Mouse (Mus musculus): ENCODE measurements at regions not wholly inside any gene's neighbourhood (a gene's known extent, or its start where the extent isn't known, plus 50 kb on each side); places are given as distances from the start of the nearest gene placed in this dataset.

- no peak overlapping the region for H3K9ac ChIP-seq (ENCODE audit: low read depth, low read length)
- no peaks in the 10 kb centered on the region for H3K36me3 ChIP-seq (ENCODE audit: insufficient read depth, low read length)
- no peak for ATAC-seq (replicated peaks; ENCODE audit: low FRiP score, low read depth)
- H3K27me3 ChIP-seq (ENCODE audit: insufficient read depth, low read length), result no peaks in the 10 kb centered on the region
- no peaks in the 10 kb centered on the region for H3K9me3 ChIP-seq (replicated peaks; ENCODE audit: low read length)
- TF ChIP-seq CTCF (IDR thresholded peaks at IDR 0.05; ENCODE audit: low read depth), result no peak
- H3K4me2 ChIP-seq (ENCODE audit: low read length), result no peak overlapping the region
- WGBS, result 77% methylated on average over 9 of the region's 9 CpGs
- 0 out of 2 replicates have a peak, but pooled peaks cover 5% of the 10 kb centered on the region for H3K4me1 ChIP-seq (replicated peaks; ENCODE audit: insufficient read depth, low read length)
- no peak for DNase-seq (ENCODE audit: low spot score)
- no peak overlapping the region for H3K4me3 ChIP-seq (replicated peaks; ENCODE audit: low read depth, low read length)
- H3K27ac ChIP-seq, result no peak overlapping the region
Measured at GRCm38 (mm10) chr6:22439871-22440270, 83.8 kb upstream of the Fam3c start.

GRCm38 (mm10) chr6:22429026-22429425 lies 73.0 kb upstream of the Fam3c start:
- no peak for ATAC-seq (replicated peaks; ENCODE audit: low FRiP score, low read depth)
- no peak for TF ChIP-seq CTCF (IDR thresholded peaks at IDR 0.05; ENCODE audit: low read depth)
- WGBS, result 39% methylated on average over 3 of the region's 3 CpGs
- Histone ChIP-seq H3K4me2 (ENCODE audit: low read length) (no peak overlapping the region), H3K36me3 (ENCODE audit: insufficient read depth, low read length) (no peaks in the 10 kb centered on the region), H3K27me3 (ENCODE audit: insufficient read depth, low read length) (no peaks in the 10 kb centered on the region), H3K9me3 (replicated peaks; ENCODE audit: low read length) (no peaks in the 10 kb centered on the region), H3K27ac (no peak overlapping the region), H3K9ac (ENCODE audit: low read depth, low read length) (no peak overlapping the region), H3K4me1 (replicated peaks; ENCODE audit: insufficient read depth, low read length) (no peaks in the 10 kb centered on the region), H3K4me3 (replicated peaks; ENCODE audit: low read depth, low read length) (no peak overlapping the region)
- DNase-seq (ENCODE audit: low spot score), result no peak

DNA sequence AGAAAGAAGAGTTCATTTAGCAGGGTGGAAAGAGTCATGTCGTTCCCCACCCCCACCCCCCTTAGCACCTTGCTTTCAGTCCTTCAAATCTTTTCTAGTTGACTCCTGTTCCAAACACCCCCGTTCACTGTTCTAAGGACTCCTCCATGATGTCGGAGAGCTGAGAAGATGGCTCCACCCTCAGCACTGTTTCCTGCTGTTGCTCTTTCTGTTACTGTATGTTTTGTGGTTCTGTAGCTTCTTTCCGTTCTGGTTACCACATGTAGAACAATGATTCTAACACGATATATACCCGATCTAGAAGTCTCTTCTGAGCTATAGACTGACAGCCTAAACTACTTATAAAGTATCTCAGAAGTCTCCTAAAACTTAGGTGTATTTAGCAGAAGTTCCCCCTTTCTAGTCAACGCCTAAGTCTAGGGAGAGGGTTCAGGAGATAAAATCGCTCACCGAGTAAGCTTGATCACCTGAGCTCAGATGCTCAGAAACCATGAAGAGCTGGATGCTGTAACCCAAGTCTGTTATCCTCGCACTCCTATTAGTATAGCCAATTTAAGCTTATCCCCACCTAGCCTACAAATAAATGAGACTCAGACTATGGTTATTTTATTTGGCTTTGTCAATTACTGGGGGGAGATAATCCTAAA lies 68.2 kb upstream of the Fam3c start:
- H3K4me1 ChIP-seq (replicated peaks; ENCODE audit: insufficient read depth, low read length), result no peaks in the 10 kb centered on the region
- H3K27me3 ChIP-seq (ENCODE audit: insufficient read depth, low read length), result no peaks in the 10 kb centered on the region
- no peak overlapping the region for H3K4me3 ChIP-seq (replicated peaks; ENCODE audit: low read depth, low read length)
- 83% methylated on average over 10 of the region's 10 CpGs for WGBS
- no peak for ATAC-seq (replicated peaks; ENCODE audit: low FRiP score, low read depth)
- TF ChIP-seq CTCF (IDR thresholded peaks at IDR 0.05; ENCODE audit: low read depth), result no peak
- DNase-seq (ENCODE audit: low spot score), result no peak
- no peaks in the 10 kb centered on the region for H3K36me3 ChIP-seq (ENCODE audit: insufficient read depth, low read length)
- no peak overlapping the region for H3K4me2 ChIP-seq (ENCODE audit: low read length)
- no peaks in the 10 kb centered on the region for H3K9me3 ChIP-seq (replicated peaks; ENCODE audit: low read length)
- H3K9ac ChIP-seq (ENCODE audit: low read depth, low read length), result no peak overlapping the region
- no peak overlapping the region for H3K27ac ChIP-seq

DNA sequence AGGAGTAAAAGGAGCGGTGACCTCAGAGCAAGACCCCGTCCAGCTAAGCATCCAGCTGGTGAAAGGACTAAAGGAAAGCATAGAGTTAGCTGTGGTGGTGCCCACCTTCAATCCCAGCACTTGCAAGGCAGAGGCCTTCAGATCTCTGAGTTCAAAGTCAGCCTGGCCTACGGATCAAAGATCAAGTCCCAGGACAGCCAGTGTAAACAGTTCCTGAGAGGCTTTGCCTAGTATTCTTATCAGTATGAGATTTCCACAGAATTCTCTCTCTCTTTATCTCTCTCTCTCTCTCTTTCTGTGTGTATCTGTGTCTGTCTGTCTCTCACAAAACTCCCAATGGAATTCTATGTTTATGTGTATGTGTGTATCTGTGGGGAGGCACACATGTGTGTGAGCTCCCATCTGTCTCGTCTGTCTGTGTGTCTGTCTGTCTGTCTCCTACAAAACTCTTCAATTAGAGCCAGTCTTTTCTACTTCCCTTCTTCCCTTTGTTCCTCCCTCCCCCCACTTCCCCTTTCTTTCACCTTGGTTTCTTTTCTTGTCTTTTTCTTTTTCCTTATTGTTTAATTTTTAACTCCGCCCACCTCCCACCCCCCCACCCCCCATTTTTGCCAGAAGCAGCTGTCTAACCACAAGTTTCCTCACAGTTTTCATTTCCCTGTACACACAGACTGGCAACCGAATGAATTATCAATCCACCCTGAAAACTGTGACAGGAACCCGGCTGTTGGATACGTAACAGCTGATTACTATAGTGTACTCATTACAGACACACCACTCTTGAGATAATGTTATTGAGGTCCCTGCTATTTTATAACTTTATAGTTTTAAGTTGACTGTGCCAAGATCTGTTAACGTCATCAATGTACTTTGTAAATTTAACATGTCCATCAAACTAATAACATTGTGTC lies 67.3 kb upstream of the Fam3c start:
- no peak overlapping the region for H3K4me3 ChIP-seq (replicated peaks; ENCODE audit: low read depth, low read length)
- 73% methylated on average over 9 of the region's 9 CpGs for whole genome bisulfite sequencing
- ATAC-seq (replicated peaks; ENCODE audit: low FRiP score, low read depth), result no peak
- no peaks in the 10 kb centered on the region for H3K36me3 ChIP-seq (ENCODE audit: insufficient read depth, low read length)
- TF ChIP-seq CTCF (IDR thresholded peaks at IDR 0.05; ENCODE audit: low read depth), result no peak
- no peaks in the 10 kb centered on the region for H3K9me3 ChIP-seq (replicated peaks; ENCODE audit: low read length)
- DNase-seq (ENCODE audit: low spot score), result no peak
- no peak overlapping the region for H3K9ac ChIP-seq (ENCODE audit: low read depth, low read length)
- H3K27ac ChIP-seq, result no peak overlapping the region
- no peaks in the 10 kb centered on the region for H3K4me1 ChIP-seq (replicated peaks; ENCODE audit: insufficient read depth, low read length)
- H3K4me2 ChIP-seq (ENCODE audit: low read length), result no peak overlapping the region
- no peaks in the 10 kb centered on the region for H3K27me3 ChIP-seq (ENCODE audit: insufficient read depth, low read length)

DNA sequence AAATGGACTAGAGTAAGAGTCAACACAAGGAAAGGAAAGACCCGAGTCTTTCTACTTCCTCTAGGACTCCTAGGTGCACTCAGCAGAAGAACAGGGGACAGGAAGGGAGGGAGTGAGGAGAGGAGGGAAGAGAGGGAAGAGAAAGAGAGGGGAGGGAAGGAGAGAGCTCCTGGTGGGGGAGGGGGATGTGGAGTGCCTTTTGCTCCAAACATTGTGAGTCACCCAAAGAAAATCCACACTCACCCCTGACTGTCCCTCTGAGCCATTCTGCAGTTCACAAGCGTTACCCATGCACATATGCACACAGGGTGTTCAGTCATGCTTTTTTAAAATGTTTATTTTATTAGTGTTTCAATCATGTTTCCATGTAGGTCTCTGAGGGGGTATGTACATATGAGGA lies 65.5 kb upstream of the Fam3c start:
- no peak for ATAC-seq (replicated peaks; ENCODE audit: low FRiP score, low read depth)
- no peak overlapping the region for H3K27ac ChIP-seq
- WGBS, result 64% methylated on average over 2 of the region's 2 CpGs
- no peak overlapping the region for H3K4me2 ChIP-seq (ENCODE audit: low read length)
- H3K27me3 ChIP-seq (ENCODE audit: insufficient read depth, low read length), result no peaks in the 10 kb centered on the region
- no peak overlapping the region for H3K4me3 ChIP-seq (replicated peaks; ENCODE audit: low read depth, low read length)
- H3K36me3 ChIP-seq (ENCODE audit: insufficient read depth, low read length), result no peaks in the 10 kb centered on the region
- no peaks in the 10 kb centered on the region for H3K4me1 ChIP-seq (replicated peaks; ENCODE audit: insufficient read depth, low read length)
- H3K9me3 ChIP-seq (replicated peaks; ENCODE audit: low read length), result no peaks in the 10 kb centered on the region
- no peak for TF ChIP-seq CTCF (IDR thresholded peaks at IDR 0.05; ENCODE audit: low read depth)
- no peak for DNase-seq (ENCODE audit: low spot score)
- H3K9ac ChIP-seq (ENCODE audit: low read depth, low read length), result no peak overlapping the region

DNA sequence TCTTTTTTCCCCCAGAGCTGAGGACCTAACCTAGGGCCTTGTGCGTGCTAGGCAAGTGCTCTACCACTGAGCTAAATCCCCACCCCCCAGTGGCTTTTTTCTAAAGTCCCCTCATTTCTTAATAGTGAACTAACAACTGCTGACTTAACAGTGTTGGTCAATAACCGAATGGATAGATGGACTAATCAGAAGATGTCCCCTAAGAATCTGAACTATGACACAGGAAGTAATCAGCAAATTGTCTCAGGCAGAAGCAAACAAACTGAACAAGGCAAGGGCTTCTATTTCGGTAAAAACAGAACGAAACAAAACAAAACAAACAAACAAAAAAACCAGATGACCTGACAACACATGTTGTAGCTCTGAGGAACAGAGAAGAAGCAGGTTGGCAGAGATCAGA lies 62.2 kb upstream of the Fam3c start:
- no peaks in the 10 kb centered on the region for H3K27me3 ChIP-seq (ENCODE audit: insufficient read depth, low read length)
- DNase-seq (ENCODE audit: low spot score) (no peak), ATAC-seq (replicated peaks; ENCODE audit: low FRiP score, low read depth) (no peak)
- no peaks in the 10 kb centered on the region for H3K9me3 ChIP-seq (replicated peaks; ENCODE audit: low read length)
- H3K4me3 ChIP-seq (replicated peaks; ENCODE audit: low read depth, low read length), result no peak overlapping the region
- no peaks in the 10 kb centered on the region for H3K4me1 ChIP-seq (replicated peaks; ENCODE audit: insufficient read depth, low read length)
- no peak overlapping the region for H3K9ac ChIP-seq (ENCODE audit: low read depth, low read length)
- no peak overlapping the region for H3K4me2 ChIP-seq (ENCODE audit: low read length)
- no peak for TF ChIP-seq CTCF (IDR thresholded peaks at IDR 0.05; ENCODE audit: low read depth)
- no peaks in the 10 kb centered on the region for H3K36me3 ChIP-seq (ENCODE audit: insufficient read depth, low read length)
- 69% methylated on average over 4 of the region's 4 CpGs for WGBS
- no peak overlapping the region for H3K27ac ChIP-seq

Measured in kidney, postnatal 0 days (tissue).